Mouse (Mus musculus): ENCODE data around the gene Usp21.

The Usp21 gene

GRCm38 (mm10) chr1:171239992-171240744, 47.6 kb downstream of the Usp21 start:
- DNase-seq = peak; percentile 54 to 78

DNA sequence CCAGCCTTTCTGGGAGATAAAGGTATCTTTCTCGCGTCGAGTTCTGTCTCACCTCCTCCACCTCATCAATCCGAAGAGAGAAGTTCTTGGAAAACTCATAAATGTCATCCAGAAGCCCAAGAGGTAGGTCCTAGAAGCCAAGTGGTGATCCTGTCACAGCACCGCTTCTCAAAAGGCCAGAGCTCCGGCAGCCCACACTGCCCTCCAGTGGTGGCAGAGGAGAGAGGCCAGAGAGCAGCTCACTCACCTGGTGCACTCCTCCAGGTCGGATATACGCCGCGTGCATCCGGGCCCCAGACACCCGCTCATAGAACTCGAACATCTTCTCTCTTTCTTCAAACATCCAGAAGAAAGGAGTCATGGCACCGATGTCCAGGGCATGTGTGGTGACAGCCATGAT, 49.3 kb downstream of the Usp21 start:
- peak; percentile 67 to 86 for DNase-seq

GRCm38 (mm10) chr1:171237438-171237837, 50.4 kb downstream of the Usp21 start:
- peak in 1 of 2 experiments; percentile 50 for DNase-seq

- no peak for DNase-seq
Observed at GRCm38 (mm10) chr1:171235791-171236190, 52.0 kb downstream of the Usp21 start.

- DNase-seq = no peak
Observed at GRCm38 (mm10) chr1:171234538-171234937, 53.3 kb downstream of the Usp21 start.

GRCm38 (mm10) chr1:171234126-171234525, 53.7 kb downstream of the Usp21 start, which contains the start of gene Fcer1g:
Gene Fcer1g (minus strand): TSS chr1:171234365.
- DNase-seq = no peak

DNA sequence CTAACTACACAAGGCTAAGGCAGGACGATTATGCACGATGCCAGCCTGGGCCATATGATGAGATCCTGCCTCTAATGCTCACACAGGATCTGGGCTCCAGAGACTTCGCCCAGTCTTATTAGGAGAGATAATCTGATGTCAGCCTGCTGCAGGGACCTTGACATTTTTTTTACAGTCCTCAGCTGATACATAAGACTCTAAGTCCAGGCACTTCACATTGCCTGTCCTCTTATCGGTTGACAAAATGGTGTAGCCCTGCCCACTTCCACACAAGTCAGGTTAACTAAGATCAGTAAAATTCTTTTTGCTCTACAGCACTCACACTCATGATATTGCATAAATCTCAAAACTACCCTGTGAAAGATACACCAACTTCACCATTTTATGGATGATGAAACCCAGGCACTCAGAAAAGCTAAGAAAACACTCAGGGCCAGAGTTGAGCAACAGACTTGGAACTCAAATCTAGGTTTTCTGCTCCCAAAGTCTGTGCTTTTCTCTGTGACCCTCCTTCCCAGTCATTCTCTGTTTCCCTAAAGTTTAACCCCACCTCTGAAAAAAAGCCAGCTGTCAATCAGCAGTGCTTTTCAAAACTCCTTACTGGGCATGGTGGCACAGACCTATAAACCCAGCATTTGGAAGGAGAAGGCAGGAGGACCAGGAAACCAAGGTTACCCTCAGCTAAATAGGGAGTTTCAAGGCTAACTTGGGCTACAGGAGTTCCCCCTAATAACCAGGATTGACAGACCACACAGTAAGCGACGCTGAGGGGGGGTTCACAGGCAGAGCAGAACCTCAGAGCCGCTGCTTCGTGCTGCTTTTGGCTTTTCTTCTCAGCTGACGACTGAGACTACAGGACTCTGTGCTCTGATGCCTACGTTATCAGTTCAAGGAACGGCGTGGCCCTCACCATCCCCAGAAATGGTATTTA, 54.7 kb downstream of the Usp21 start:
- no peak for DNase-seq

GRCm38 (mm10) chr1:171232348-171232747, 55.4 kb downstream of the Usp21 start:
- DNase-seq = no peak
